Mouse (Mus musculus) testis, adult 2 months (tissue): ENCODE results near the gene Tuba4a.

Experiments used
- CTCF ChIP-seq: fragments of 200-500 bp; IDR thresholded peaks from 2 replicates; pipeline ENCODE4 v1.5.1; 2012; ENCODE audit warnings: low read depth, mild to moderate bottlenecking, inconsistent platforms, low read length, moderate library complexity; ENCODE audit not compliant: control insufficient read depth, insufficient read depth, insufficient replicate concordance
- POLR2A ChIP-seq: fragments of 200-500 bp; IDR thresholded peaks from 2 replicates; pipeline ENCODE4 v1.6.1; 2012; ENCODE audit warnings: low read depth, mild to moderate bottlenecking, inconsistent platforms, low read length, moderate library complexity; ENCODE audit not compliant: control insufficient read depth

GRCm38 (mm10) chr1:75185495-75185894 is 34.2 kb downstream of the Tuba4a start:
- no peak for TF ChIP-seq POLR2A
- no peak for TF ChIP-seq CTCF
